Mouse (Mus musculus) 3T3-L1 (cell line): Measurements from ENCODE around the gene Ppard.
A peak's percentile ranks its signal among the peaks of the same experiment; 100 is the strongest.

ENCODE experiments used
- DNase-seq: peaks from one replicate; pipeline ENCODE4 v3.0.0-alpha.2; 2015; ENCODE audit warnings: low read depth, low spot score

Gene Ppard

GRCm38 (mm10) chr17:28281866-28282441 is 49.5 kb downstream of the Ppard start:
- no peak for DNase-seq

DNA sequence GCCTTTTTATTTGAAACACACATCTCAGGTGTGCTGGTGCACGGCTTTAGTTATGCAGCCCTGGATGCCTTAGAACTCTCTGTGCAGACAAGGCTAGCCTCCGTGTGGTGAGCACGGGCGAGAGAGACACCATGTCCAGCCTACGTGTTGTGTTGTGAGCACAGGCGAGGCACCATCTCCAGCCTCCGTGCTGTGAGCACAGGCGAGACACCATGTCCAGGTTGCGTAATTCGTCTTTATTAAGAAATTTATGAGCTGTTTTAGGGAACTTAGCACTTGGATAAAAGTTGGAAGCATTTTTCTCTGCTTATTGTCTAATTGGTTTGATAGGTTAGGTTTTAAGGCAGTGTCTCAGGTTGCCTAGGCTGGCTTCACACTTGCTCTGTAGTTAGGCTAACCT is 50.7 kb downstream of the Ppard start:
- no peak for DNase-seq

DNA sequence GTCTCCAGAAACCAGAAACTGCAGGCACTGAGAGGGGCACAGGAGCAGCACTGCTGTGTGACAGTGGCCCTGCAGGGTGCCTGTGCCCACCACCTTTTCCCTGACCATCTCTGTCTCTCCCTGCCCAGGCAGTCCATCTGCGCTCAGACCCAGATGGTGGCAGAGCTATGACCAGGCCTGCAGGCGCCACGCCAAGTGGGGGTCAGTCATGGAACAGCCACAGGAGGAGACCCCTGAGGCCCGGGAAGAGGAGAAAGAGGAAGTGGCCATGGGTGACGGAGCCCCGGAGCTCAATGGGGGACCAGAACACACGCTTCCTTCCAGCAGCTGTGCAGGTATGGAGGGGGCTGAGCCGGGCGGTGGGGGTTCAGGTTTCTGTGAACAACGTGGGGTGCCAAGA is 53.6 kb downstream of the Ppard start:
- DNase-seq = no peak

DNA sequence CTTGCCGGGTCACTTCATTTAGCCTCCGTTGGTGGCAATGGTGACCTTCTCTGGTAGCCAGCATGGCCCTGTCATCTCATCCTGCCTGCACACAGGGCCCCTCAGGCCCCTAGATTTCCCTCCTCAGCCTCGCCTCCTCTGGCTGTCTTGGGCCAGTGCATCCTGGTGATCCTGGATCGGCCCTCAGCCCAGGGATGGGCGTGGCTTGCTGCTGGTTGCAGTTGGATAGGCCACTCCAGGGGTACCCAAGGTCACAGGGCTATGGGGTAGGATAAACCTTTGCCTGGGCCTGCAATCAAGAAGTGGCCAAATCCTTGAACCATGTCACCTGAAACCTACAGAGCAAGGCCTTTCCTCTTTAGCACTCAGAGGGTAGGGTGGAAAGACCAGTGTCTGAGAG is 54.5 kb downstream of the Ppard start:
- DNase-seq = no peak

DNA sequence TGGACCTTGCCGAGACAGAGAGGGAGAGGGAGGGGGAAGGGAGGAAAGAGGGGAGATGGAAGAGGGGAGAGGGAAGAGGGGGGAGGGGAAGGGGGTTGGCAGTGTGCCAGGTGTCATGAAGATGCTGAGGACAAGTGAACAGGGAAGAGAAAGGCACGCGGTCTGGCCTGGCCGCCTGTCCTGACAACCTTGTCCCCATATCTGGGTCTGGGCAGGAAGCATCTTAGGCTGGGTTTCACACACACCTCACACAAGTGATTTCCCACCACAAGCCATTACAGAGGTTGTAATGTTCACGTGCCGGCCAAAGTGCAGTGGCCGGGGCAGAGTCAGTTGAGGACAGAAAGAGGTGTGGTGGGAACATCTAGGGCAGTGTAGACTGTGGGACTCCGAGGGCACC is 55.1 kb downstream of the Ppard start:
- DNase-seq = no peak

- no peak for DNase-seq
Observed at GRCm38 (mm10) chr17:28287980-28288379, 55.5 kb downstream of the Ppard start.

GRCm38 (mm10) chr17:28290262-28290661 is 57.8 kb downstream of the Ppard start:
- peak; percentile 55 for DNase-seq

- no peak for DNase-seq
Observed at GRCm38 (mm10) chr17:28290671-28291070, 58.2 kb downstream of the Ppard start.

- no peak for DNase-seq
Observed at GRCm38 (mm10) chr17:28291346-28291745, 58.8 kb downstream of the Ppard start.

DNA sequence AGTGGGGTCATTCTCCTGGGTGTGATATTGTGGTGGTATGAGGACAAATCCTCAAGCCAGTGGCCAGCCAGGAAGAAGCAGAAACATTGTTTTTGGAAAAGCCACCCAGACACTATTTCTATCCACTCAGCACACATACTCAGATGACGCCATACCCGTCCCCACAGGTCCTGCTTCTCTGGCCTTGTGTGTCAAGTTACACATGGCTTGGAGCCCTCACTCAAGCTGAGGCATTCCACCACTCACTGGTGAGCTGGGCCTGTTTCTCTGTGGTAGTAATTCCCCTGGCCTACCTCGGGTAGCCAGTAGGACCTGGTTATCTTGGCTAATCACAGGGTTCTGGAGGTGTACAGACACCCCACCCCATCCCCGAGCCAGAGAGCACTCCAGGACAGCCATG is 61.2 kb downstream of the Ppard start:
- DNase-seq = no peak

DNA sequence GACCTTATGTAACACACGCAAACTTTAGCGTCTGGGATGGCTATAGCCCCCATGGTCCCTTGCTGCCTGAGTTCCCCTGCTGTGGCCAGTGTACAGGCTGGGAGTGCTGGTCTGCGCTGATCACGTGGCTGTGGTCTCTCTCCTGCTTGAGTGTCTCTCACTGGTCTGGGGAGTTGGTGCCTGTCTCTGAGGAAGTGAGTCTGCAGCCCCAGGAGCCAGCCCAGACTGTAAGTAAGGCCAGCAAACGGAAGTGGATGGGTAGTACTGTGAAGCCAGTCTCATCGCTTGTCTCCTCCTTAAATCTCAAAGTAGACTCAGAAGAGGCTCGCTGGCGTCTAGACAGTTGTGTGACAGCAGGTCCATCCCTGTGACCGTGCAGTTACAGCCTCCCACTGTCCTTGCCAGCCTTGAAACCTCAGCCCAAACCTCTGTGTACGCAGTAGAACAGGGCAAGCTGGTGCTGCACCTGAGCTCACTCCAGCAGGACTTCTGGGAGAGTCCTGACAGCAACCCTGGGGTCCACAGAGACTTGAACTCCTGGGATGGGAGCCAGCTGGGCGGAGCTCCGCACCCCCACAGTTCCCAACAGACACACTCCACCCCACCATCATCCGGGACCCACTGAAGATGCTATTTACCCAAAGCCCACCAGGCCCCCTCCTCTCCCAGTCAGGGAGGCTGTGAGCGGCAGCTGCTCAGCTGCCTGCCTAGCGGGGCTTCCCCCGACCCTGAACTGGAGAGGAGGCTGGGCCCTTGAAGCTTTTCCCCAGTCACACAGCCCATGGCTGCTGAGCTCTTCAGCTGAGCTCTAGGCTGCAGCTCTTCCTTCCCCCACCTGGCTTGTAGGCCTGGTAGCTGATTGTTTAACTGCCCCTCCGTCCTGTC is 62.2 kb downstream of the Ppard start:
- DNase-seq = no peak

- DNase-seq = no peak
Observed at GRCm38 (mm10) chr17:28298888-28299287, 66.4 kb downstream of the Ppard start.

GRCm38 (mm10) chr17:28299669-28300320 is 67.3 kb downstream of the Ppard start:
- no peak for DNase-seq

DNA sequence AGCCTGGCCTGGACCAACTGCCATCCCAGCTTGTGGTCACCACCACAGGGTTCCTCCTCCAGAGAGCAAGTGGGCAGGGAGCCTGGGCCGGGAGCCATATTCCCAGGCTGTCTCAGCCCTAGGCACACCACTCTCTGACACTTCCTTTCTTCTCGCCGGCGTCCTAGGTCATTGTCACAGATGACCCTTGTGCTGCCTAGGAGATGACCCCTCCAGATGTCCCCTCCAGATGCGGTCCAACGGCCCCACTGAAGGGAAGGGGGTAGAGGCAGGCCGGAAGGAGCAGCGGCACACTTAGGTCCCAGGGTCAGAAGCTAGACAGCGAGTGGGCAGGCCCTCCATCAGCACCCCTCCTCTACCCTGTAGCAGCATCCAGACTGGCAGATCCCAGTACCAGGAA is 67.8 kb downstream of the Ppard start:
- no peak for DNase-seq

DNA sequence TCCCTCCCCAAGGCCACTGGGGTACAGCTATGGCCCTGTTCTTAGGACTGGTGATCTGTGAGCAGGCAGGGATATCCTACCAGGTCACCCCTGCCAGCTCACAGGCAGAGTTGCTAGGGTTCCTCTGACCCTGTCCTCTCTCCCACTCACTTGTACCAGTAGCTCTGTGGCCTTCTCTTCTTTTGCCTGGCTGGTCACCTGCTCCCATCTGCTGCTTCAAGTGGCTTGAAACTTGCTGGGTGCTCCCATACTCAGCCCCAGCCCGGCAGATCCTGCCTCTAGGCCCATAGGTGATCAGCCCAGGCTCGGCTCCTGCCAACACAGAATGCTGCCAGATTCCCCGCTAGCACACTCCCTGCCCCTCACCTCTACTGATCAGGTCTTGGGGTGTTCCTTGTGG is 68.3 kb downstream of the Ppard start:
- no peak for DNase-seq

DNA sequence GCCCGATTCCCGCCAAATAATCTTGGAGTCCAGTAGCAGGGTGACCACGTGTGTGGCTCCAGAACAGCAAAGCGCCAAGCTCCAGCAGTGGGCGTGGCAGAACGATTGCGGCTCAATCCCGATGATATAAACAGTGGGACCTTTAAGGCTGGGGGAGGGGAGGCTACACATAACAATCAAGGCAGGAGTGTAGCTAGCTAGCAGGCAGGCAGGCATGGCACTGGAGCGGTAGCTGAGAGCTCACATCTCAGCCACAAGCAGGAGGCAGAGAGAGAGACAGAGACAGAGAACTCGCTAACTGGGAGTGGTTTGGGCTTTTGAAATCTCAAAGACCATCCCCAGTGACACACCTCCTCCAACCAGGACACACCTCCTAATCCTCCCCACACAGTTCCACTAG is 72.7 kb downstream of the Ppard start:
- DNase-seq = no peak

DNA sequence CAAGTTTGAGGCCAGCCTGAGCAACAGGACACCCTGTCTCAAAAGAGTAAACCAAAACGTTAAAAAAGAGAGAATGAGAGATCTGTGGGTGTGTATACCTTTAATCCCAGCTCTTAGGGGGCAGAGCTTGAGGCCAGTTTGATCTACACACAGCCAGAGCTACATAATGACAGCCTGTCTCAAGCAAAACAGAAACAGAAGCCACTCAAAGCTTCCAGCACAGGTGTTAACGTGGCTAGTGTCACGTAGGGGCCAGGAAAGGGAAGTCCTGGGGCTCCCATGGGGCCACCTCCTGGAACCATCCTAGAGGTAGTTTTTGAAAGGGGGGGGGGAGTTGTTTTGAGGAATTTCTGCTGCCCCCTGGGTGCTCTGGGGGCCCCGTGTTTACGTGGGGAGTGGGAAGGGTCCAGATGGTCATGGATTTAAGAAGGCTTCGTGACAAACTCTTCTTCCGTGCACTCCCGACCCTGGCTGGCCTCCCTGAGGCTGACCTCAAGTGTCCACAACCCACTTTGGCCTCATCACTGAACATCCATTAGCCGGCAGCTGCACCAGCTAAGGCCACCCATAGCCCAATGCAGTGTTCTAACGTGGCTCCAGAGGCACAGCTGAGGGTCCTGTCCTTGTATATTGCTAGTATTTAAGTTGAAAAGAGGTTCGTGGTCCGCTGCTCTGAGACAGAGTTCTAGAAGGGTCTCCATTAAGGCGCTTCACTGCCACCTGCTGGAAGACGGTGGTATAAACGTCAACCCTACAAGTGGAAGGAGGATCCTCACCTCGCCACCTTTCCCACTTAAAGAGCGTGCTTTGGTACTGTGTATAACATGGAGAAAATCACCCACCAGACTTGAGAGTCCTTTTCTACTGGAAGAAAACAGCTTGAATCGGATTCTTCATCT is 76.0 kb downstream of the Ppard start:
- peak; percentile 95 for DNase-seq

DNA sequence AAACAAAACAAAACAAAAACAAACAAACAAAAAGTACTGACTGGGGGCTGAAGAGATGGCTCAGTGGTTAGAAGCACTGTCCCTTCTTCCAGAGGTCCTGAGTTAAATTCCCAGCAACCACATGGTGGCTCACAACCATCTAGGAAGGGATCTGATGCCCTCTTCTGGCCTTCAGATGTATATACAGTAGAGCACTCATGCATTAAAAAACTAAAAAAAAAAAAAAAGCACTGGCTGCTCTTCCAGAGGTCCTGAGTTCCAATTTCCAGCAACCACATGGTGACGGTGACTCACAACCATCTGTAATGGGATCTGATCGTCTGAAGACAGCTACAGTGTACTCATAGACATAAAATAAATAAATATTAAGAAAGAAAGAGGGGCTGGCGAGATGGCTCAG is 78.3 kb downstream of the Ppard start:
- DNase-seq = peak; percentile 66

DNA sequence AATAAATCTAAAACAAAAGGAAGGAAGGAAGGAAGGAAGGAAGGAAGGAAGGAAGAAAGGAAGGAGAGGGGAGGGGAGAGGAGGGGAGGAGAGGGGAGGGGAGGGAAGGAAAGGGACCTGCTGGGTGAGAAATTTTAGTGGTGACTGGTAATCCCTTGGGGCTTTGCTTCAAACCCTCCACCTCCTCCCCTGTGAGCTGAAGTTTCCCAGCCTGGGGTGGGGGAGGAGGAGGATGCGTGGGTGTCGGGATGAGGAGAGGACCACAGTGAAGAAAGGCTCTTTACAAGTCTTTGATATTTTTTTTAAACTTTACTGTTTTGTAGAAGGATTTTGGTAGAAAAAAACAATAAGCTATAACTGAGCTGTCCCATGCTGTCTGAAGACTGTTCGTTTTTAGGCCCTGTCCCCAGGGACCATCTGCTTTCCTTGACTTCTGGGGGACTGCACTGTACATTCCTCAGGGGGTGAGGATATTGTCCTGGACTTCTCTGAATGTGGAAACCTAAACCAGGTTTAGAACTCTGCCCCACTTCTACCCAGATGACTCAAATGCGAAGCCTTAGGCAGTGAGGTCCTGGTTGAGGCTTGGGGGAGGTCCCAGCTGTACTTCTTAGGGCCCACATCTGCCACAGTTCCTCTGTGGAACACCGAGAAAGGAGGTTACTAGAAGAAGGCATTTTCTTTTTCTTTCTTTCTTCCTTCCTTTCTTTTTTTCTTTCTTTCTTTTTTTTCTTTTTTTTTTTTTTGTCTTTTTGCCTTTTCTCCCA is 79.0 kb downstream of the Ppard start:
- peak; percentile 85 for DNase-seq

- DNase-seq = peak; percentile 71
Observed at GRCm38 (mm10) chr17:28312232-28313211, 80.0 kb downstream of the Ppard start.
